In the genomic region with DNA sequence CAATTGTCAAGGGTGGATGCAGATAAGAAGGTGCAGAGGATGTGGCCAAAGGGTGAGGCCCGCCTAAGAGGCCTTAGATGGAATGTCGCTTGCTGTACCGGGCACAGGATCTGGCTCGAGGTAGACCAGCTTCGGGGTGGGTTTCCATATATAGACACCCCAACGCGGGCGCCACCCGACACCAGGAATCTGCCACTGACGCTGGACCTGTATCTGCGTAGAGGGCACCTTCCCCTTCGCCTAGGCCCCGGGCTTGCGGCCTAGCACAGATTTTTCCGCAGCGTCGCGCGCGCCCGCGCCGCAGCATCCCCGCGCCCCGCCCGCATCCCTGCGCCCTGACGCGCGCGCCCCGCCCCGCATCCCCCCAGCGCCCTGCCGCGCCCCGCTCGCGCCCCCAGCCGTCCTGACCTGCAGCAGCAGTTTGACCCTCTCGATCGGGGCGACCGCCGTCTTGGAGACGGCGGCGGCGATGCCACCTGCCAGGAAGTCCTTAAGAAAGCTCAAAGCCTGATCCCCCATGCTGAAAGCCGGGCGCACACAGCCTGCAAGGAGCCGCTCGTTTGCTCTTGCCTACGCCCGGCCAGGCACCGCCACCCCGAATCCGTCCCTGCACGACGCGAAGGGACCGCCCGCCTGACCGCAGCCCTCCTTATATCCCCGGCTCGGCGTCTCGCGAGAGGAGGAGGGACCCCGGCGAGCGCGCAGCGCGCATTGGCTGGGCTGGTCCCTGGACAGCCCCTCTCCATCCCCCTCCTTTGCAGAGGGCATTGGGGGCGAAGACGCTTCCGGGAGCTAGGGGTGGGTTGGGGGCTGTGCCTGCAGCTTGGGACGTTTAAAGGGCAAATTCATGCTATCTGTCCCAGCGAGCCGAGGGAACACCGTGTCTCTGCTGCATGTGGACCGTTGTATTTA, we compare ENCODE assay signal across 8 mouse cellular contexts. TPM values are rescaled to one million over a fixed set of nuclear protein-coding genes. Genes with fewer than 3 reads are reported as not detected.
DNase-seq lines count a peak whose midpoint lies in the region; ATAC-seq and TF ChIP-seq lines count a peak whose summit lies in the region.

A gene (minus strand): TSS at position 881 of the 912 bp plus-strand sequence.

- under 1% methylated on average over 75 of the region's 84 CpGs for WGBS in hindbrain, embryonic 11.5 days

- peak within 1 kb of the TSS; percentile 87 for H3K27ac ChIP-seq in MEL (ENCODE audit: control insufficient read depth, low read depth, low read length)
- peak within 1 kb of the TSS; percentile 94 for H3K27ac ChIP-seq in hindbrain, embryonic 11.5 days (ENCODE audit: low read depth, low read length)

- no peaks in the 10 kb centered on the region for H3K9me3 ChIP-seq in MEL (replicated peaks; ENCODE audit: insufficient read depth, low read length)
- no peaks in the 10 kb centered on the region for H3K9me3 ChIP-seq in hindbrain, embryonic 11.5 days (ENCODE audit: control insufficient read depth, low read length)

- peaks cover 2 to 12% of the 10 kb centered on the region in 2 experiments; a peak in 3 of 4 replicates for H3K4me1 ChIP-seq in MEL (ENCODE audit: control insufficient read depth in 1 of 2, insufficient read depth in 2 of 2, low read length in 2 of 2)
- H3K4me1 ChIP-seq in hindbrain, embryonic 11.5 days (replicated peaks; ENCODE audit: control insufficient read depth, insufficient read depth, low read length) = peaks cover 5% of the 10 kb centered on the region; the same call in 1 of the 2 replicates

- peaks cover 9 to 24% of the 10 kb centered on the region in 2 experiments for H3K36me3 ChIP-seq in MEL (ENCODE audit: control insufficient read depth in 1 of 2, insufficient read depth in 2 of 2, low read length in 2 of 2)
- peaks cover 5% of the 10 kb centered on the region; the same call in 1 of the 2 replicates for H3K36me3 ChIP-seq in hindbrain, embryonic 11.5 days (ENCODE audit: control insufficient read depth, insufficient read depth, low read length)

- no peak for TF ChIP-seq RAD21 in MEL (IDR thresholded peaks at IDR 0.05; ENCODE audit: low read depth, low read length)

- no peaks in the 10 kb centered on the region for H3K27me3 ChIP-seq in MEL (ENCODE audit: control insufficient read depth in 1 of 2, insufficient read depth in 2 of 2, low read length in 2 of 2)
- no peaks in the 10 kb centered on the region for H3K27me3 ChIP-seq in hindbrain, embryonic 11.5 days (ENCODE audit: control insufficient read depth, insufficient read depth, low read length)

- TF ChIP-seq POLR2A in MEL (IDR thresholded peaks at IDR 0.05; ENCODE audit: control insufficient read depth in 1 of 2, insufficient read depth in 1 of 2, low read depth in 1 of 2, low read length in 2 of 2, poor library complexity in 1 of 2) = peak; percentile 97 to 99

- TF ChIP-seq CTCF in MEL (IDR thresholded peaks at IDR 0.05 in 2 of 3, conservative IDR thresholded peaks at IDR 0.05 in 1 of 3; ENCODE audit: control insufficient read depth in 1 of 3, insufficient read depth in 1 of 3, low read depth in 2 of 3, low read length in 3 of 3, poor library complexity in 1 of 3, severe bottlenecking in 1 of 3) = peak in 1 of 3 experiments; percentile 23; a peak in 1 of 6 replicates

- TF ChIP-seq EP300 in MEL (IDR thresholded peaks at IDR 0.05; ENCODE audit: low read depth in 1 of 2, low read length in 2 of 2) = 0 out of 4 replicates have a peak, but pooled peaks of 1 of the 2 experiments have one; percentile 28

- peak within 1 kb of the TSS; percentile 56 to 78 for H3K4me3 ChIP-seq in MEL (ENCODE audit: control insufficient read depth in 1 of 2, insufficient read depth in 1 of 2, low read depth in 2 of 2, low read length in 2 of 2)
- peak within 1 kb of the TSS; percentile 74 for H3K4me3 ChIP-seq in hindbrain, embryonic 11.5 days (ENCODE audit: low read depth, low read length)

- ATAC-seq in hindbrain, embryonic 11.5 days (ENCODE audit: low FRiP score) = peak; percentile 99

- peak within 1 kb of the TSS; percentile 92 for H3K9ac ChIP-seq in MEL (ENCODE audit: control insufficient read depth, low read depth, low read length, poor library complexity, severe bottlenecking)
- peak within 1 kb of the TSS; percentile 83 for H3K9ac ChIP-seq in hindbrain, embryonic 11.5 days (ENCODE audit: low read depth, low read length)

- peaks cover 18% of the 10 kb centered on the region for H3K79me2 ChIP-seq in MEL (ENCODE audit: control insufficient read depth, insufficient read depth, low read length, poor library complexity)

- peak within 1 kb of the TSS; percentile 78 for H3K4me2 ChIP-seq in hindbrain, embryonic 11.5 days (replicated peaks; ENCODE audit: low read depth, low read length)

- peak; percentile 96 for DNase-seq in MEL (ENCODE audit: low read depth, low spot score)
- peak; percentile 96 for DNase-seq in cerebellum, adult 8-10 months
- peak; percentile 93 to 97 for DNase-seq in frontal cortex, adult 2 months (ENCODE audit: extremely low spot score in 1 of 2, low spot score in 1 of 2)
- DNase-seq in hindbrain, embryonic 11.5 days (ENCODE audit: low spot score) = peak; percentile 96
- peak; percentile 98 to 99 for DNase-seq in layer of hippocampus, postnatal 10 days (ENCODE audit: low spot score in 2 of 2)
- peak; percentile 98 for DNase-seq in lung, postnatal 10 days
- peak; percentile 99 for DNase-seq in ovary, postnatal 36 days (ENCODE audit: low spot score)
- DNase-seq in thymus, postnatal 25 days = peak; percentile 97

TF ChIP-seq in MEL, 35 proteins besides CTCF, POLR2A, EP300 and RAD21 (continues in another document):
- peak; percentile 97 for TF ChIP-seq MAZ (IDR thresholded peaks at IDR 0.05; ENCODE audit: low read depth, low read length)
- TF ChIP-seq TAL1 (IDR thresholded peaks at IDR 0.05; ENCODE audit: low read length) = no peak
- TF ChIP-seq NRF1 (IDR thresholded peaks at IDR 0.05; ENCODE audit: insufficient read depth, low read depth, low read length, poor library complexity, severe bottlenecking) = peak; percentile 41; the same call in 1 of the 2 replicates
- no peak for TF ChIP-seq E2F4 (IDR thresholded peaks at IDR 0.05; ENCODE audit: borderline replicate concordance, low read depth, low read length)
- peak; percentile 68; the same call in 1 of the 2 replicates for TF ChIP-seq TCF12 (IDR thresholded peaks at IDR 0.05; ENCODE audit: low read depth, low read length)
- TF ChIP-seq POLR2AphosphoS5 (IDR thresholded peaks at IDR 0.05; ENCODE audit: borderline replicate concordance, low read depth, low read length) = no peak; the same call in 1 of the 2 replicates
- no peak for TF ChIP-seq JUND (IDR thresholded peaks at IDR 0.05; ENCODE audit: low read depth, low read length)
- peak; percentile 80 for TF ChIP-seq HCFC1 (IDR thresholded peaks at IDR 0.05; ENCODE audit: low read depth, low read length)
- peak; percentile 98 for TF ChIP-seq NELFE (IDR thresholded peaks at IDR 0.05; ENCODE audit: low read depth, low read length)
- TF ChIP-seq POLR2AphosphoS2 (IDR thresholded peaks at IDR 0.05; ENCODE audit: low read length) = peak; percentile 94
- TF ChIP-seq TBP (IDR thresholded peaks at IDR 0.05; ENCODE audit: low read depth, low read length) = peak; percentile 97
- TF ChIP-seq ZMIZ1 (IDR thresholded peaks at IDR 0.05; ENCODE audit: low read depth, low read length) = peak; percentile 98
- peak; percentile 89 for TF ChIP-seq ELF1 (IDR thresholded peaks at IDR 0.05; ENCODE audit: low read depth, low read length)
- 0 out of 2 replicates have a peak, but pooled peaks have one; percentile 46 for TF ChIP-seq MYC (IDR thresholded peaks at IDR 0.05; ENCODE audit: low read depth, low read length)
- peak; percentile 40; the same call in 1 of the 2 replicates for TF ChIP-seq ETS1 (IDR thresholded peaks at IDR 0.05; ENCODE audit: low read depth, low read length)
- TF ChIP-seq BHLHE40 (IDR thresholded peaks at IDR 0.05; ENCODE audit: borderline replicate concordance, low read depth, low read length) = no peak
- TF ChIP-seq ZC3H11A (IDR thresholded peaks at IDR 0.05; ENCODE audit: low read depth, low read length) = no peak
- TF ChIP-seq SMC3 (IDR thresholded peaks at IDR 0.05; ENCODE audit: low read depth, low read length) = no peak
- TF ChIP-seq USF1 (IDR thresholded peaks at IDR 0.05; ENCODE audit: low read depth, low read length) = no peak
- peak; percentile 93 for TF ChIP-seq SIN3A (IDR thresholded peaks at IDR 0.05; ENCODE audit: low read length)
- TF ChIP-seq MAFK (IDR thresholded peaks at IDR 0.05; ENCODE audit: borderline replicate concordance, low read depth, low read length) = no peak
- TF ChIP-seq KAT2A (conservative IDR thresholded peaks at IDR 0.05; ENCODE audit: low read depth, low read length) = no peak; the same call in 1 of the 2 replicates
- TF ChIP-seq RCOR1 (IDR thresholded peaks at IDR 0.05; ENCODE audit: low read depth, low read length) = no peak
- no peak for TF ChIP-seq CHD1 (IDR thresholded peaks at IDR 0.05; ENCODE audit: low read depth, low read length)
- peak; percentile 99 for TF ChIP-seq CHD2 (IDR thresholded peaks at IDR 0.05; ENCODE audit: low read length)
- 0 out of 2 replicates have a peak, but pooled peaks have one; percentile 67 for TF ChIP-seq UBTF (IDR thresholded peaks at IDR 0.05; ENCODE audit: borderline replicate concordance, insufficient read depth, low read depth, low read length)
- no peak for TF ChIP-seq ZKSCAN1 (IDR thresholded peaks at IDR 0.05; ENCODE audit: low read depth, low read length)
- no peak for TF ChIP-seq GABPA (IDR thresholded peaks at IDR 0.05; ENCODE audit: low read depth, low read length)
- peak; percentile 50; the same call in 1 of the 2 replicates for TF ChIP-seq MAX (IDR thresholded peaks at IDR 0.05; ENCODE audit: low read length)
- TF ChIP-seq ZNF384 (IDR thresholded peaks at IDR 0.05; ENCODE audit: low read depth, low read length) = no peak
- no peak for TF ChIP-seq USF2 (IDR thresholded peaks at IDR 0.05; ENCODE audit: borderline replicate concordance in 1 of 2, insufficient read depth in 1 of 2, low read depth in 1 of 2, low read length in 2 of 2)
- TF ChIP-seq MEF2A (IDR thresholded peaks at IDR 0.05; ENCODE audit: extremely low read depth, insufficient replicate concordance, low read depth, low read length, poor library complexity, severe bottlenecking) = no peak
- peak; percentile 50; the same call in 1 of the 2 replicates for TF ChIP-seq GATA1 (IDR thresholded peaks at IDR 0.05; ENCODE audit: low read depth, low read length)
- TF ChIP-seq MXI1 (IDR thresholded peaks at IDR 0.05; ENCODE audit: low read depth, low read length) = peak; percentile 87

RNA-seq across cellular contexts. Expression of the gene that starts here (rescaled TPM):
- total RNA-seq in MEL (2012; rRNA removed) = 311 and 342 TPM in 2 replicates
- polyA plus RNA-seq in MEL (2012; ENCODE audit: insufficient read depth in 1 of 2, insufficient read length in 2 of 2, low read depth in 1 of 2, low replicate concordance in 2 of 2, missing spikeins in 1 of 2) = 100 to 1,000 TPM; 188 to 471 TPM
- polyA plus RNA-seq in frontal cortex, adult 2 months (2012; rRNA removed) = 634 and 635 TPM in 2 replicates
- 486 and 529 TPM in 2 replicates for polyA plus RNA-seq in hindbrain, embryonic 11.5 days (2014; fragmentation: Nextera tagmentation; extraction: Ambion mirVana)
- total RNA-seq in layer of hippocampus, postnatal 10 days (2021) = 100 to 1,000 TPM; 692 to 703 TPM

Comparison
In these comparisons a context has a peak if more than half of its experiments do, and no peak if none do; other contexts are left out.
1. Peak in every context shown above with its lines: DNase-seq, ATAC-seq, H3K4me3 ChIP-seq and H3K27ac ChIP-seq.